Mouse (Mus musculus): ENCODE data around the gene D10Wsu102e.
"Not testable (repeated sequence)": the region's sequence is repeated elsewhere in the genome, so short reads cannot be mapped to it uniquely, and the experiment has no call there.

The D10Wsu102e gene

DNA sequence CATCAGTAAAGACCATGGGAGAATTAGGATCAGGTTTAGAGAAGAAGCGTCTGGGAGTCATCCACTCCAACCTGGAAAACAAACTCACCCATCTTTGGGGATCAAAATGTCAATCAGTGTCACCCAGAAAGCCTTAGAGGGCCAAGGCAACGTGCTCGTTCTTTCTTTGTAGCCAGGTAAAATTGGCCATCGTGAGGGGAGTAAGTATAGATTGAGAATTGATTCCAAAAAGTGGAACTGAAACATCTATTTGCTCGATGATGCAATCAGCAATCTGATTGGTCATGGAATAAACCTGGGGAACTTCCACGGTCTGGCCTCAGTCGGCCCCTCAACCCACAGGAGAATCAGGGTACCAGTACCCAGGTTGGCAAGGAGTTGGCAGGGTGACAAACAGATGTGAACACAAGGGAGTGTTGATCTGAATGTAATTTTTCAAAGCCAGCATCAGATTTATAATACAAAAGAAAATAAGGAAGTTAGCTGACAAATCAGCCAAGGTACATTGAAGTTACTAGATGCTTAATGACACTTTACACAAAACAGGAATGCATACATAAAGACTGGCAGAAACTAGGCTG, 25.4 kb downstream of the D10Wsu102e start:
- no peak for DNase-seq (ENCODE audit: low spot score in 2 of 2)

DNA sequence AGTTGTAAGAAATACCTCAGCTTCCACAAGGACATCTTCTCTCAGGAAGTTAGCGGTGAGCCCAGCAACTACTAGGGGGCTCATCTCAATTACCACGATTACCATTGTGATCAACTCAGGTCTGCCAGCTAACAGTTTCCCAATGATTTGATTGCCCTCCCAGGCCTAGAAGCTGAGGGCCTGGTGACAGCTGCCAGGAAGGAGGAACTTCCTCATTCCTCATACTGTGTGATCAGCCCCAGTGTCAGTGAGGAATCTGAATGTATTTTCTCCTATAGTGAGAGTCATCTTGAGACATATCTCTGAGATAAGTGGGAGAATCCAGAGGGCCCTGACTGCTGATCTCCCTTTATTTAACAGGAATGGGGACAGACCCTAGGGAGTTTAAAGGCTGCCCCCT, 37.3 kb downstream of the D10Wsu102e start:
- no peak for DNase-seq (ENCODE audit: low spot score in 2 of 2)

DNA sequence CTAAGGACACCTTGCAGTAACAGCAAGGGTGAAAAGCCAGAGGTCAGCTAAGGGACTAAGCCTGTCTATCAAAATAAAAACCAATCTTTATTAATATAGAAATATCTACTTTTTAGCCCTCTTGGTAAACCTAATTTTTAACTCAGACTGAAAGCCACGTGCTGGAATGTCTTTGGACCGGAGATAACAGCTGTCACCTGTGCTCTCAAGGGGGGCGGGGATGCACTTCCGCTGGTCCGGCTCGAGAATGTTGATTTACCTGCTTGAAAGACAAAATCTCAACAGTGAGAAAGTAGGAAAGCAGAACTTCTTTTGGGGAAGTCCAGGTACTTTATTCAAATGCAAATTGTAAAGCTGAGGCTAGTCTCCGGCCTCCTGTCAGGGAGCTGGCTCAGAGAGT, 40.9 kb downstream of the D10Wsu102e start:
- DNase-seq (ENCODE audit: low spot score in 2 of 2): not testable (repeated sequence)

DNA sequence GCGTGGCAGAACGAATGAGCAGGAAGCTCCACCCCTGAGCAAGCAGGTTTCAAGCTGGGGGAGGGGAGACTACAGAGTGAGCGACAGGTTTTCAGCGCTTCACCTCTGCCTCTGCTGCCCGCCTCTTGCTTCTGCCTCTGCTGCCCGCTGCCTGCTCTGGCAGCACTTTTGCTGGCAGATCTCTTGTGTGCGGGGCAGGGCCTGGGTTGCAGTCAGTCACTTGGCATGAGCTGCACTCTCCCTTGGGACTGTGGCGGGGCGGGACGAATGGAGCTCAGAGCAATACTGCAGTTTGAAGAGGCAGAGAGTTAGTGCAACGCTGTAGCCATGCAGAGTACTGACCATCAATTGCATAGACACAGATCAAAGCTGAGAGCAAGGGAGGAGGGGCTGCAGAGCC, 45.0 kb downstream of the D10Wsu102e start:
- no peak for DNase-seq (ENCODE audit: low spot score in 2 of 2)

DNA sequence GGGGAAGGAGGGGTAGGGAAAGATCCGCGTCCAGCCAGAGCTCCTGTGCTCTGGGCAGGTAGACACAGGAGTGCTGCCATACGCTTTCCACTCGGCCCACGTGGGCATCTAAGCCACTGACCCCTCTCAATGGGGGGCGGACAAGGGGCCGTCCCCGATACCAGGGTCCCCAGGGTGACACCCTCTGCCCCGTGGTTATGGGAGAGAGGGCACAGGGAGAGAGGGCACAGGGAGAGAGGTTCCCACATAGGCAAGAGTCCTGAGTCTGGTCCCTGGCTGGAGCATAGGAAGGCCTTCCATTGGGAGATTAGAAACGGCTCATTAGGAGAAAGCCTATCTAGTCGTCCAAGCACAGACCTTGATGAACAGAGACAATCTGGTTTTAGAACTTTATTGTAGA, 45.7 kb downstream of the D10Wsu102e start:
- no peak for DNase-seq (ENCODE audit: low spot score in 2 of 2)

DNA sequence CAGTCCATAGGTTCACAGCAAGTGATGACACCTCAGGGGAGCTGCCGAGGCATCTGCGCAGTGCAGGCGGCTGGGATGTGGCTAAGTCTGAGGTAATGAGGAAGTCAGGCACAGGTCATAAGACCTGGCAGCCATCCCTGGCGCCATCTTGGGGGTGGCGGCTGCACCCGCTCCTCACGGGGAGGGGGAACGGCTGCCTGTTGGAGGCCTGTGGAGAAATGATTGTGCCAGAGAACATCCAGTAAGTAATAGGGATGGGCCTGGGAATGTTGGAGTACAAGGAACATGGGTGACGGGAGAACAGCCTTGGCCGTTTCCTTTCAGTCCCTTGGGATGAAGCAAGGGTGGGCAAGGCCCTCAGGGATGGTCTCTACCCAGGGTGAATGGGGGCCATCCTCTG, 47.1 kb downstream of the D10Wsu102e start:
- no peak for DNase-seq (ENCODE audit: low spot score in 2 of 2)

DNA sequence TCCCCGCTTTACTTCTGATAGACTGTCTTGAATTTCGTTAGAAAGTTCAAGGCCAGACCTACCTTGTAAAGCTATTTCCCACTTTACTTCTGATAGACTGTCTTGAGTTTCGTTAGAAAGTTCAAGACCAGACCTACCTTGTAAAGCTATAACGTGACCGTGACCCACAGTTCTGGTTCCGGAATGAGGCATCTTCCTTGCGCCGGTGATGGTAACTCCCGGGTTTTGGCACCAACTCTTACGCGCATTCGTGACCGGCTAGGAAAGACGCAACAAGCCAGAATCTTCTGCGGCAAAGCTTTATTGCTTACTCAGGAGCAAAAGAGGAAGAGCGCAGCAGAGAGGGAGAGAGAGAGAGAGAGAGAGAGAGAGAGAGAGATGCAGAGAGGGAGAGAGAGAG, 58.4 kb downstream of the D10Wsu102e start:
- not testable (repeated sequence) for DNase-seq (ENCODE audit: low spot score in 2 of 2)

DNA sequence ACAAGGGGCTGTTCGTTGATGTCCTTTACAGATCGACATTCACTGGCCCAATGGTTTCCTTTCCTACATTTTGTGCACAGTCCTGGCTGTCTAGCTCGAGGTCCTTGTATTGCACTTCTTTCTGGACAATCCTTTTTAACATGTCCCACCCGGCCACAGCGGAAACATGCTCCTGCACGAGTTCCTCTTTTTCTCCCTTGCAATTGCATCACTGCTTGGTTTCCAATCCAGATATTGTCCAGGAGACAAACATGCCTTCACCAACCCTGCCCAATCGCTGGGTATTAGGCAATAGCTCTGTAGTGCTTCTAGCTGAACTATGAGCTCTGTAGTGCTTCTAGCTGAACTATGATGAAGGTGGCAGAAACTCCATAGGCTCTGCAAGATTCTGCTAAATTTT, 88.6 kb downstream of the D10Wsu102e start:
- no peak for DNase-seq (ENCODE audit: low spot score in 2 of 2)

DNA sequence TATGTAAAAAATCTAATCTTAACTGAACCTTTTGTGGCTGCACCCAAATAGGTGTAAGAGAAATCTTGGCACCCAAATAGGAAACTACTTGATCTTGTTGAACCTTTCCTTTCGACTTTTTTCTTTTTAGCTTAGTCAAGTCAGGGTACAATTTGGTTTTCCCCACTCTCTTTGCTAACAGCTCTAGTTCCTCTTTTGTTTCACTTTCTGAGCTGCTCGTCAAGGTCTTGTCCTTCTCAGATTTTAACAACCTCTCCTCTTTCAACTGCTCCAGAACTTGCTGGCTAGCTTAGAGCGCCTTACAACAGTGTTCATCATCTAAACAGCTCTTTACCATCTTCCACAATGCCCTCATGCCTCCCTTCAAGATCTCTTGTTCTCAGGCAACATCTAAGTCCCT, 97.5 kb downstream of the D10Wsu102e start:
- no peak for DNase-seq (ENCODE audit: low spot score in 2 of 2)

DNA sequence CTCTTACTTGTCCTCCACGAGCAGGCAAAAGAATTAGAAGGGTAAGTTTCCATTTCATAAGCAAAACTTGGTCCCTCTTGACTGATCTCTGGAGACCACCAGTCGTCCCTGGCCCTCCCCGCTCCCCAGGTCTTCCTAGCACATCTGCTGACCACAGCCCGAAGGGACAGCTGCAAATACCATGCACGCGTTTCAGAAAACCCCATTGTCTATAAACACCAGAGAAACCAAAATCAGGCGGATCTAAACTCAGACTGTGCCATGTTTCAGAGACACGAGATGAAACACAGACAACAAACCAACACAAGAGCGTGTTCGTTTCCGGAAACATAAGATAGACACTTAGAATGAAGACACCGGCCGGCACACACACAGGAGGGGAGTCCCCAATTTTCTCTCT, 115.2 kb downstream of the D10Wsu102e start:
- no peak for DNase-seq (ENCODE audit: low spot score in 2 of 2)

DNA sequence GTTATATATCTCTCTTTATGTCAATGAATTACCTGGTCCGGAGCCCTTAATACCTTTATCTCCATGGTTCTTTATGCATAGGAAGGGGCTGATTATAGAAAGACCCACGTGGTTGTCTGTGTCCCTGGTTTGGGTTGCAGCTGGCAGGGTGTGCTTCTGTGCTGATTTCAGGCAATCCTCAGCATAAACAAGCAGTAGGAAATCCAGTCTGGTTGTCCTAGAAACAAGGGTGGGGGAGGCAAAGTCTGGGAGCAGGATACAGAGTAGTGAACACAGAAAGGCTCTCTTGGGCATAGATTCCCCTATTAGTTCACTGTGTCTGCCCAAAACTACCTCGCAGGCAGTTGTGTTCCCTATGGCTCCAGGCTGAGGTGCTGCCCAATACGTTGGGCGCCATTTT, 117.3 kb downstream of the D10Wsu102e start:
- DNase-seq (ENCODE audit: low spot score in 2 of 2): no peak

DNA sequence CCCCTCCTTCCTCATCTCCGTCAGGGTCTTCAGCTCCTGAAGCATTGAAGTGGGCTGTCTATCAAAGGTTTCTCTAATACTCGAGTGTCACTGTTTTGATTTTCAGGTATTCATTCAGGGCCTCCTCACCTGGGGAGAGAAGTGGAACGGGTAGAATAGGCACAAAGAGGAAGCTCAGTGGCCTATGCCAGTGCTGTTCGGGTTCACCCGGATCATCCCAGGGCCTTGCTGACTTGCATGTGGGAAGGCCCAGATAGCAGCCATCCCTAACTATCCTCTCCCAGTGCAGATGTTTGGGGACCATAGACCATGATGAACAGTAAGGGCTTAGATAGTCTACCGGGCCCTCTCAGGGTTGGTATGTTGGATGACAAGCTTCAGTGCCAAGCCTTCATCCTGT, 130.5 kb downstream of the D10Wsu102e start:
- no peak for DNase-seq (ENCODE audit: low spot score in 2 of 2)

DNA sequence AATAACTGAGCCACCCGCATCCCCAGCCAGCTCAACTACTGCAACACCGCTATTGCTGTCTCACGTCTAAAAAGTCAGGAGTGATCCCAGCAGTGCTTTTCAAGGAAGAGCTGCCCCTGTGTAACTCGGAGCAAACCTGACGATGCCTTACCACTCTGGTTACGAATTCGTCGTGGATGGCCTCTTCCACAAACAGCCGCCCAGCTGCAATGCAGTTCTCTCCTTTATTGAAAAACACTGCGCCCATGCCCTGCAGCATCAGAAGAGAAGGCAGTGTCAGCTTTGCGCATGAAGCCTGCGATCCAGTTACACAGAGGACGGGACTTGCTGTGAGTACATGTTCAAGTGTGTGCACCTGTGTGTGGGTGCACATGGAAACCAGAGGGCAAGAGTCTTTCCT, 137.3 kb downstream of the D10Wsu102e start:
- no peak for DNase-seq (ENCODE audit: low spot score in 2 of 2)

DNA sequence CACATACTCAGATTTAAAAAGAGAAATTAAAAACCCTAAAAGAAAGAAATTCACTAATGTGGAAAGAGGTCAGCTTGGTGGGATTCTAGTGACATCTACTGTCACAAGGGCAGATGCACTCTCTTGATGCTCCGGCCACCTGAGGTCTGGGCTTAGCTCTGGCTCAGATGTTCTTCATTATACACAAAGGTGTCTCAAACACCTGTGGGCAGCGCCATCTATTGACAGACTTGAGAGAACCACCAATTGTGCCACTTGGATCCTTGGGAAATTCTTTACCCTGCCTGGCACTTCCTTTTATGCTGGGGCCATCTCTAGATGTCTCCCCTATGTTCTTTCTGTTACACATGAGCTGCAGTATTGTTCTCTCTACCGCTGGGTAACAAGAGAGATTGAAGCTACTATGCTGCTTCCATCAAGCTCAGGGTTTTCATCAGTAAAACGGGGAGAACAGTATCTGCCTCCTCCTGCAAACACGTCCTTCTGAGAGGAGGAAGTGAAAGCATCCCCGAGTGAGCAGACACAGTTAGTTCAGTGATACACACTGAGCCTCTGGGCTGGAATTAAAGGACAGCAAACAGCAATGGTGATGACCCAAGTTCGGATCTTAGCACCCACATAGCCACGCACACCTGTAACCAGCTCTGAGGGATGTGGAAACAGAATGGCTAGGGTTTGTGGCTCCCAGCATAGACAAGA, 149.1 kb downstream of the D10Wsu102e start:
- DNase-seq (ENCODE audit: low spot score in 2 of 2): peak in 1 of 2 experiments; percentile 48

DNA sequence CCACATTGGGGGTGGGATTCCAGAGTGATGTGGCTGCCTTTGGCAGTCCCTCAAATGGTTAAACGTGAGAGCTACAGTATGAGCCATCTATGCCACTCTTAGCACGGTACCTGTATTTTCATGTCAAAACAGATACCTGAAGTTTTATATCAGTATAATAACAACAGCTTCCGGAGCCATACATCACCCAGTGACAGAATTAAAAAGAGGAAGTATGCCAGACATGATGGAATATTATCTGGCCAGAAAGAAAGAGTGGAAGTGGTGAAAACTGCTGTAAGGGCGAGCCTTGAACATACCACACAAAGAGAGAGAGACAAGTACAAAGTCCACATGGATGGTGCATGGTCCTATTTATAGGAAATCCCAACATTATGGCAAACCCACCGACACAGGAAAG, 151.3 kb downstream of the D10Wsu102e start:
- no peak for DNase-seq (ENCODE audit: low spot score in 2 of 2)

DNA sequence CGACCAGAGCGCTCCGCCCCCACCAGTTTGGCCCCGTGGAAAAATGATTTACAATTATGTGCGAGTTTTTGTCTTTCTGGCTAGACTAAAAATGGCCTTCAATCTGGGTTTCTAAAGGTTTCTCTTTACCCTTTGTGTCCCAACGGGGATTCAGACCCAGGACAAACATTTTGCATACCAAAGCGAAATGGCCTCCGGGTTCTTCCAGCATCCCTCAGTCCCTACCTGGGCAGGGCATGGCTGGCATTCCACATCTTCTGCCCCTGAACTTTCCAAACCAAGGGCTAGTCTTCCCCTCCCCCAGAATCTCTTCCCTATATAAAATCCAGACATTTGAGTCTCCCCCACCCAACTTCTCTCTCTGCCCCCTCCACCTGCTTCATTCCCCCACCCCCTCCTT, 153.7 kb downstream of the D10Wsu102e start:
- DNase-seq (ENCODE audit: low spot score in 2 of 2): no peak

DNA sequence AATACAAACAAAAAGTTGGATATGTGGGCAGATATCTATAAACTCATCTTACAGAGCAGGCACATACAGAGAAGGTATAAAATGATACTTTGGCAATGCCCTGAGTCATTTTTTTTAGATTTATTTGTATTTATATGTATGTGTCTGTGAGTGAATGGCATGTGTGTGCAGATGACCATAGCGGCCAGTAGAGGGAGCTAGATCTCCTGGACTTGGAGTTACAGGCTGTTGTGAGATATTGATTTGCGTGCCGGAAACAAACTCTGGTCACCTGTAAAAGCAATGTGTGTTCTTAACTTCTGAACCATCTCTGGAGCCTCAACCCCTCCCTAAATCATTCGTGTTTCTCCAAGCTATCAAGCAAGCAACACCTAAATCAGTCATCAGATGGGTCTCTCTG, 161.0 kb downstream of the D10Wsu102e start:
- no peak for DNase-seq (ENCODE audit: low spot score in 2 of 2)

DNA sequence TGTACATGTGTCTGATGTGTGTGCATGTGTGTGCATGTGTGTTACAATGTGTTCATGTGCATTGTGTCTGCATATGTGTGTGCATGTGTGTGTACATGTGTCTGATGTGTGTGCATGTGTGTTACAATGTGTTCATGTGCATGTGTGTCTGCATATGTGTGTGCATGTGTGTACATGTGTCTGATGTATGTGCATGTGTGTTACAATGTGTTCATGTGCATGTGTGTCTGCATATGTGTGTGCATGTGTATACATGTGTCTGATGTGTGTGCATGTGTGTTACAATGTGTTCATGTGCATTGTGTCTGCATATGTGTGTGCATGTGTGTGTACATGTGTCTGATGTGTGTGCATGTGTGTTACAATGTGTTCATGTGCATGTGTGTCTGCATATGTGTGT, 164.2 kb downstream of the D10Wsu102e start:
- not testable (repeated sequence) for DNase-seq (ENCODE audit: low spot score in 2 of 2)

DNA sequence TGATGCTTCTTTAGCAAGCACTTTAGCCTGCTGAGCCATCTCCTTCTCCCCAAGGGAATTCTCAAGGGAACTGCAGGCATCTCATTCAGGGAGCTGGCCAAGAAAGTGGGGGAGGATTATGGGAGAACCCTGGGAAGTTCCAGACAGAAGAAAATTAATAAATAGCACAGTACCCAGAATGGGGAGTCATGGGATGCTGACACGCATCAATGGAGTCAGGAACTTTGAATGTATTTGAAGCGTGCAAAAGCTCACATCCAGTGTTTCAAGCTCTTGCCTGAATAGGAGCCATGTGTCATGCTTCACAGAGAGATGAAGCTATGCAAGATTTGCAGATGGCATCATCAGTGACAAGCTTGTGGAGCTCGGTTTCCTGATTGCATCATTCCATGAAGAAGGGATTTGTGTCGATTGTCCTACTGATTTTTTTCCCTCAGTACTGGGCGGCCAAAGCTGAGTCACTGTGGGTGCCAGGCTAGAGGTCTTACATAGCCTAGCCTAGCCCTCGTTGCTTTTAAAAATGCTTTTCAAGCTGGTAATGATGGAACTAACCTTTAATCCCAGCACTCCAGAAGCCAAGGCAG, 170.5 kb downstream of the D10Wsu102e start:
- DNase-seq (ENCODE audit: low spot score in 2 of 2): no peak

DNA sequence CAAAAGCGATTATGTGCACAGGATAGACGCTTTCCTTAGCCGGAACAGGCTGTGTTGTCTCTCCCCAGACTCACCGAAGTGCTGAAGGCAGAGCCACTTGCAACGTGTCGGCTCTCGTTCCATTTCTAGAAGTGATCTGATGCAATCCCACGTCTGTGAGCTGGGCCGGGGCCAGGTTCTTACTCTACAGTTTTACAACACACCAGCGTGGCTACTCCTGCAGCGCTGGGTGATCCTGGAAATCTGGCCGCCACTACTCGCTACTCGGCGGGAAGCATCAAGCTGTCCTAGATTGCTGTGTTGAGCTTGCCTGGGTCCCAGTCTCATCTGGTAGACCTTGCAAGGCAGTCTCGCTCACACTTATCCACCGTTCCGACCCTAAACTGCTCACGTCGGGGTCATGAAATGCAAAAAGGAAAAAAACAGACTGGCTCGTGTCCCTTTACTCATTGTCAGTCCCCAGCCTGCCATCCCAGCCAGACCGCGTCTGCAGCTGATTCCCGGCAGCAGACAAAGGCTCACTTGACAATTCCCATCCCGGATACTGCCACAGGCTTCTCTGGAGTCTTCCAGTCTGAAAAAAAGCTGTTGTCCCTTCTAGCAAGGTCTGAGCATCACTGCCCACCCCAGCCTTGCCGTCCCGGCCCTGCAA, 173.4 kb downstream of the D10Wsu102e start:
- no peak for DNase-seq (ENCODE audit: low spot score in 2 of 2)

DNA sequence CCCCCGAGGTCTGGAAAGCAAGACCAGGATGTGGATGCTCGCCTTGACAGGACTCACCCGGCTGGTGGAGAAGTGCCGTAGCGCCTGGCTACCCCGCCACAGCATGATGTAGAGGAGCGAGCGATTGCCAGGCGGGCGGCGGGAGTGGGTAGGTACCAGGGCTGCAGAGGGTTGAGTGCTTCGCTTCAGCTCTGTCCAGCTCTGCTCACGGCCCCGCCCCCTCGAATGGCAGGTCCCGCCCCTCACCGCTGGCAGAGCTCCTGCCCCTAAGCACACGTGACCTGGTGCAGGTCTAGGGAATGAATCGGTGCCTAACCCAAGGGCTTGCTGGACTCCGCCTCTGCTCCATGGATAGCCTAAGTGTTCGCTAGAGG, 173.9 kb downstream of the D10Wsu102e start, which contains the start of gene Aldh1l2:
TSS of gene Aldh1l2 (minus strand) at position 231 of the 374 bp plus-strand sequence.
- peak; percentile 37 to 42 for DNase-seq (ENCODE audit: low spot score in 2 of 2)

DNA sequence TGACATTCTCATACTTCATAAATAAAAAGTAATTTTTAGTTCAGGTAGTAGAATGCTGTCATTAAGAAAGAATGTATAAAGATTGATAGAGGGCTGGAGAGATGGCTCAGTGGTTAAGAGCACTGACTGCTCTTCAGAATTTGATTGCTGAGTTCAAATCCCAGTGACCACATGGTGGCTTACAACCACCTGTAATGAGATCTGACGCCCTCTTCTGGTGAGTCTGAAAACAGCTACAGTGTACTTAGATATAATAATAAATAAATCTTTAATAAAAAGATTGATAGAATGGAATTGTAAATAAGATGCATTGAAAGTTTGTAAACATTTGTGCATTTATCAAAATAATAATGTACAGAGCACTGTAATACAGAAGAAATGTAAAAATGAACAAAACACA, 176.4 kb downstream of the D10Wsu102e start:
- no peak for DNase-seq (ENCODE audit: low spot score in 2 of 2)
